Mouse (Mus musculus) thymus, postnatal 36 days (tissue): Measurements from ENCODE around the gene Tenm3.

Experiments used
- DNase-seq, 2 experiments: peaks; one replicate each; pipeline ENCODE4 v3.0.0; 2022; ENCODE audit warnings: mixed read lengths in 2 of 2

Gene Tenm3

GRCm38 (mm10) chr8:48843931-48844285, at the start of gene Tenm3:
Tenm3 (minus strand) TSS chr8:48843951.
- DNase-seq: no peak

- no peak for DNase-seq
These were observed 46.5 kb upstream of the Tenm3 start for GRCm38 (mm10) chr8:48890216-48890765.

- no peak for DNase-seq
These were observed 40.5 kb upstream of the Tenm3 start for GRCm38 (mm10) chr8:48884270-48884669.

GRCm38 (mm10) chr8:48880585-48880984, 36.8 kb upstream of the Tenm3 start:
- DNase-seq: no peak

GRCm38 (mm10) chr8:48865972-48866371, 22.2 kb upstream of the Tenm3 start:
- DNase-seq: no peak

- no peak for DNase-seq
These were observed 21.7 kb upstream of the Tenm3 start for GRCm38 (mm10) chr8:48865485-48865884.

- no peak for DNase-seq
These were observed 6.7 kb upstream of the Tenm3 start for GRCm38 (mm10) chr8:48850223-48851010.

- no peak for DNase-seq
These were observed 5.4 kb upstream of the Tenm3 start for GRCm38 (mm10) chr8:48849091-48849616.

- DNase-seq: no peak
These were observed 1.2 kb upstream of the Tenm3 start for GRCm38 (mm10) chr8:48844961-48845360.

- DNase-seq: no peak
These were observed 687 bp upstream of the Tenm3 start for GRCm38 (mm10) chr8:48844370-48844905.

- DNase-seq: peak in 1 of 2 experiments; percentile 7
These were observed 490 bp downstream of the Tenm3 start for GRCm38 (mm10) chr8:48842991-48843930.

GRCm38 (mm10) chr8:48842516-48842990, 1.2 kb downstream of the Tenm3 start:
- no peak for DNase-seq

GRCm38 (mm10) chr8:48842035-48842434, 1.7 kb downstream of the Tenm3 start:
- DNase-seq: no peak

GRCm38 (mm10) chr8:48835745-48836144, 8.0 kb downstream of the Tenm3 start:
- no peak for DNase-seq

- DNase-seq: no peak
These were observed 16.3 kb downstream of the Tenm3 start for GRCm38 (mm10) chr8:48827454-48827853.

GRCm38 (mm10) chr8:48825666-48826065, 18.1 kb downstream of the Tenm3 start:
- DNase-seq: no peak

GRCm38 (mm10) chr8:48822291-48822690, 21.5 kb downstream of the Tenm3 start:
- DNase-seq: no peak

GRCm38 (mm10) chr8:48819962-48820361, 23.8 kb downstream of the Tenm3 start:
- no peak for DNase-seq

GRCm38 (mm10) chr8:48819348-48819747, 24.4 kb downstream of the Tenm3 start:
- no peak for DNase-seq

- DNase-seq: no peak
These were observed 26.8 kb downstream of the Tenm3 start for GRCm38 (mm10) chr8:48816941-48817340.

GRCm38 (mm10) chr8:48812196-48812741, 31.5 kb downstream of the Tenm3 start:
- DNase-seq: no peak

- DNase-seq: no peak
These were observed 33.1 kb downstream of the Tenm3 start for GRCm38 (mm10) chr8:48810615-48811014.
